Mouse (Mus musculus): ENCODE results near the gene Prl8a6. TPM values are rescaled to one million over a fixed set of nuclear protein-coding genes. Genes with fewer than 3 reads are reported as not detected.

Prl8a6 gene
- total and polyA plus RNA-seq, 3 experiments: not detected

- no peaks in the 10 kb centered on the region for H3K79me2 ChIP-seq (replicated peaks; ENCODE audit: control insufficient read depth, extremely low read depth, insufficient read depth, poor library complexity, severe bottlenecking)
- peak; percentile 3 for DNase-seq (ENCODE audit: extremely low read depth)
- no peaks in the 10 kb centered on the region for H3K36me3 ChIP-seq (replicated peaks in 1 of 2; ENCODE audit: control insufficient read depth in 1 of 2, insufficient read depth in 1 of 2, low read length in 1 of 2)
- no peaks in the 10 kb centered on the region for H3K9me3 ChIP-seq (replicated peaks; ENCODE audit: low read length)
- in situ Hi-C loops (cut with MboI; ENCODE audit: low pct_ligation_motif_present, low pct_unique_long_range_greater_than_20kb, low sequenced_read_pairs) (no loop called here), dilution Hi-C loops (cut with MboI; ENCODE audit: extremely low pct_ligation_motif_present, extremely low pct_unique_long_range_greater_than_20kb, low sequenced_read_pairs) (no loop called here)
- H3K9ac ChIP-seq (ENCODE audit: insufficient read depth, low read depth): no peak overlapping the region
- no peak overlapping the region for H3K4me2 ChIP-seq (ENCODE audit: insufficient read depth, low read depth, poor library complexity, severe bottlenecking)
- no peaks in the 10 kb centered on the region for H3K27me3 ChIP-seq (replicated peaks)
- no peak overlapping the region for H3K4me3 ChIP-seq (replicated peaks in 1 of 3; ENCODE audit: low read depth in 2 of 3, low read length in 2 of 3, poor library complexity in 1 of 3)
- no peaks in the 10 kb centered on the region for H3K4me1 ChIP-seq (ENCODE audit: control insufficient read depth in 1 of 2, insufficient read depth in 2 of 2)
- peak in 1 of 2 experiments; percentile 52; a peak in 2 of 4 replicates for TF ChIP-seq CTCF (conservative IDR thresholded peaks at IDR 0.05 in 1 of 2, IDR thresholded peaks at IDR 0.05 in 1 of 2; ENCODE audit: low read depth in 2 of 2, low read length in 2 of 2)
- no peak for TF ChIP-seq MYC (IDR thresholded peaks at IDR 0.05; ENCODE audit: low read depth, low read length)
- TF ChIP-seq IRF4 (IDR thresholded peaks at IDR 0.05; ENCODE audit: low read depth, low read length): no peak
- TF ChIP-seq ZC3H11A (IDR thresholded peaks at IDR 0.05; ENCODE audit: low read depth, low read length): no peak
- no peak for TF ChIP-seq ZKSCAN1 (IDR thresholded peaks at IDR 0.05; ENCODE audit: borderline replicate concordance, low read depth, low read length)
- TF ChIP-seq RAD21 (IDR thresholded peaks at IDR 0.05; ENCODE audit: low read depth, low read length): peak; percentile 57
- no peak for TF ChIP-seq HCFC1 (IDR thresholded peaks at IDR 0.05; ENCODE audit: low read depth, low read length)
- TF ChIP-seq SMC3 (IDR thresholded peaks at IDR 0.05; ENCODE audit: low read depth, low read length): peak; percentile 42
- no peak overlapping the region for H3K27ac ChIP-seq (ENCODE audit: insufficient read depth, low read depth)
Observed at GRCm38 (mm10) chr13:27413640-27414039, 24.8 kb downstream of the Prl8a6 start.

DNA sequence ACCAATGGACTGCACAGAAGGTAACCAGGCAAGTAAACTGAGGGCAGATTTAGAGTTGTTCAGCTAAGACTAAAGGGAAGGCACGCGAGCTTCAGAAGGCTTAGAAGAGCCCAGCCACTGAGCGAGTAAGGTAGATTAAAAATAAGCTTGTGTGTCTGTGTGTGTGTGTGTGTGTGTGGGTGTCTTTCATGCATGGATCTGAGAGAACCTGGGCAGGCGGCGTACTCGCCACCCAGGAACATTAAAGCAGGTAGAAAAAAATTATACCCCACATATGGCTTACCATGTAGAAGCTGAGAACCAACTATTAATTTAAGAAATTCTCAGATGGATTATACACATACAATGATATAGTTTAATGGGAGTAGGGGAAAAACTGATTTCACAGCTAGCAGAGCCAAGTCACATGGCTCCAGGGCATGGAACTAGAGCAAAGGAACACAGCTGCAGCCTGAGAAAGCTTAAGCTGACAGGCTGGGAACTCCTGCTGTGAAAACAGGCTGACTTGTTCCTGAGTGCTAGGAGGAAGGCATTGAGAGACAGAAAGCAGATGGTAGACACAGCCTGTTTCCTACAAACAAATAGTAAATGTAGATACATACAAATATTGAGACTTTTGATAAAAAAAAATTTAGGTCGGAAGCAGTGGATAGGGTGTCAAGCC, 39.3 kb downstream of the Prl8a6 start:
- Histone ChIP-seq H3K27ac (ENCODE audit: insufficient read depth, low read depth) (no peak overlapping the region), H3K36me3 (replicated peaks in 1 of 2; ENCODE audit: control insufficient read depth in 1 of 2, insufficient read depth in 1 of 2, low read length in 1 of 2) (no peaks in the 10 kb centered on the region), H3K4me2 (ENCODE audit: insufficient read depth, low read depth, poor library complexity, severe bottlenecking) (no peak overlapping the region), H3K4me1 (ENCODE audit: control insufficient read depth in 1 of 2, insufficient read depth in 2 of 2) (no peaks in the 10 kb centered on the region), H3K27me3 (replicated peaks) (no peaks in the 10 kb centered on the region), H3K79me2 (replicated peaks; ENCODE audit: control insufficient read depth, extremely low read depth, insufficient read depth, poor library complexity, severe bottlenecking) (no peaks in the 10 kb centered on the region), H3K9me3 (replicated peaks; ENCODE audit: low read length) (no peaks in the 10 kb centered on the region), H3K4me3 (replicated peaks in 1 of 3; ENCODE audit: low read depth in 2 of 3, low read length in 2 of 3, poor library complexity in 1 of 3) (no peak overlapping the region), H3K9ac (ENCODE audit: insufficient read depth, low read depth) (no peak overlapping the region)
- DNase-seq (ENCODE audit: extremely low read depth): no peak
- no peak for TF ChIP-seq NELFE (IDR thresholded peaks at IDR 0.05; ENCODE audit: low read depth, low read length)
- in situ Hi-C loops (cut with MboI; ENCODE audit: low pct_ligation_motif_present, low pct_unique_long_range_greater_than_20kb, low sequenced_read_pairs): no loop called here
- dilution Hi-C loops (cut with MboI; ENCODE audit: extremely low pct_ligation_motif_present, extremely low pct_unique_long_range_greater_than_20kb, low sequenced_read_pairs): no loop called here

DNA sequence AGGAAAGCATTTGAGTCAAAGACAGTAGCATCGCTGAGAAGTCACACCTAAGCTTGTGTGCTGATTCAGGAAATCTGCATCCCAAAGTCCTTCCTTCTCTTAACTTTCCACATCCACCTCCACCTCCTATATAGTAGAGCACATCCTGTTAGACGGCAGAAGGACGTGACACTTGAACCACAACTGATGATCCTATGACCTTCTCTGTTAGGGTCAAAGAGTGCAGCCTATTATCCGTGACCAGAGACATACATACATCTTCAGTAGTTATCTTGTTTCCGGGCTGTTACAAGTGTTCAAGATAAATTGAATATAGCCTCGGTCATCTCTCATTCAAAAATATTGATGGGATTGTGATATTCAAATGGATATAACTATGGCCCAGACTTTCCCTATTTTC, 47.7 kb downstream of the Prl8a6 start, which contains the start of gene Prl2b1:
Gene Prl2b1, minus strand, starts transcription at position 101 of the 400 bp plus-strand sequence.
- no peak within 1 kb of the TSS for H3K27ac ChIP-seq (ENCODE audit: insufficient read depth, low read depth)
- DNase-seq (ENCODE audit: extremely low read depth): no peak
- no peak within 1 kb of the TSS for H3K4me2 ChIP-seq (ENCODE audit: insufficient read depth, low read depth, poor library complexity, severe bottlenecking)
- H3K9ac ChIP-seq (ENCODE audit: insufficient read depth, low read depth): no peak within 1 kb of the TSS
- no peaks in the 10 kb centered on the region for H3K4me1 ChIP-seq (ENCODE audit: control insufficient read depth in 1 of 2, insufficient read depth in 2 of 2)
- no peaks in the 10 kb centered on the region for H3K27me3 ChIP-seq (replicated peaks)
- dilution Hi-C loops (cut with MboI; ENCODE audit: extremely low pct_ligation_motif_present, extremely low pct_unique_long_range_greater_than_20kb, low sequenced_read_pairs) (no loop called here), in situ Hi-C loops (cut with MboI; ENCODE audit: low pct_ligation_motif_present, low pct_unique_long_range_greater_than_20kb, low sequenced_read_pairs) (no loop called here)
- TF ChIP-seq NELFE (IDR thresholded peaks at IDR 0.05; ENCODE audit: low read depth, low read length) (no peak), MYC (IDR thresholded peaks at IDR 0.05; ENCODE audit: low read depth, low read length) (no peak), MAZ (IDR thresholded peaks at IDR 0.05; ENCODE audit: low read depth, low read length) (no peak), CHD2 (IDR thresholded peaks at IDR 0.05; ENCODE audit: low read length) (no peak), ZMIZ1 (IDR thresholded peaks at IDR 0.05; ENCODE audit: low read depth, low read length) (no peak), USF1 (IDR thresholded peaks at IDR 0.05; ENCODE audit: low read depth, low read length) (no peak), CTCF (conservative IDR thresholded peaks at IDR 0.05 in 1 of 2, IDR thresholded peaks at IDR 0.05 in 1 of 2; ENCODE audit: low read depth in 2 of 2, low read length in 2 of 2) (no peak), NRF1 (IDR thresholded peaks at IDR 0.05; ENCODE audit: low read depth, low read length) (no peak), RCOR1 (conservative IDR thresholded peaks at IDR 0.05; ENCODE audit: low read depth, low read length) (no peak), ZNF384 (IDR thresholded peaks at IDR 0.05; ENCODE audit: low read depth, low read length) (no peak), RAD21 (IDR thresholded peaks at IDR 0.05; ENCODE audit: low read depth, low read length) (no peak), MEF2A (IDR thresholded peaks at IDR 0.05; ENCODE audit: borderline replicate concordance, low read depth, low read length) (no peak), SMC3 (IDR thresholded peaks at IDR 0.05; ENCODE audit: low read depth, low read length) (no peak), TBP (conservative IDR thresholded peaks at IDR 0.05; ENCODE audit: low read depth, low read length) (no peak), GABPA (IDR thresholded peaks at IDR 0.05; ENCODE audit: insufficient replicate concordance, low read depth, low read length) (no peak), CHD1 (IDR thresholded peaks at IDR 0.05; ENCODE audit: low read depth, low read length) (no peak), ELF1 (IDR thresholded peaks at IDR 0.05; ENCODE audit: low read depth, low read length) (no peak), ETS1 (conservative IDR thresholded peaks at IDR 0.05; ENCODE audit: low read depth, low read length) (no peak)
- H3K79me2 ChIP-seq (replicated peaks; ENCODE audit: control insufficient read depth, extremely low read depth, insufficient read depth, poor library complexity, severe bottlenecking): no peaks in the 10 kb centered on the region
- no peaks in the 10 kb centered on the region for H3K9me3 ChIP-seq (replicated peaks; ENCODE audit: low read length)
- no peaks in the 10 kb centered on the region for H3K36me3 ChIP-seq (replicated peaks in 1 of 2; ENCODE audit: control insufficient read depth in 1 of 2, insufficient read depth in 1 of 2, low read length in 1 of 2)
- no peak within 1 kb of the TSS for H3K4me3 ChIP-seq (replicated peaks in 1 of 3; ENCODE audit: low read depth in 2 of 3, low read length in 2 of 3, poor library complexity in 1 of 3)

All from CH12.LX (cell line).